Mouse (Mus musculus): ENCODE measurements around the gene Hmg20a.

- TF ChIP-seq POLR2A (IDR thresholded peaks at IDR 0.05; ENCODE audit: control insufficient read depth, extremely low read depth, insufficient read depth, low read length, poor library complexity) (no peak), CTCF (IDR thresholded peaks at IDR 0.05; ENCODE audit: borderline replicate concordance, control insufficient read depth, extremely low read depth, insufficient read depth, low read length, poor library complexity) (no peak)
Observed at GRCm38 (mm10) chr9:56374401-56374800, 44.0 kb upstream of the Hmg20a start.

All from thymus, adult 2 months (tissue).